Mouse (Mus musculus) ES-E14 (cell line): ENCODE data around the gene Senp1.

Experiments
- CHD2 ChIP-seq: IDR thresholded peaks from 2 replicates; pipeline ENCODE4 v1.6.1; 2014; ENCODE audit warnings: mild to moderate bottlenecking, low read depth, low read length, inconsistent platforms
- MAFK ChIP-seq: IDR thresholded peaks from 2 replicates; pipeline ENCODE4 v1.6.1; 2014; ENCODE audit warnings: mild to moderate bottlenecking, low read depth, low read length, inconsistent platforms; ENCODE audit not compliant: insufficient read depth
- ZC3H11A ChIP-seq: IDR thresholded peaks from 2 replicates; pipeline ENCODE4 v1.6.1; 2012; ENCODE audit warnings: low read depth, mild to moderate bottlenecking, inconsistent platforms, low read length, borderline replicate concordance
- ZNF384 ChIP-seq: IDR thresholded peaks from 2 replicates; pipeline ENCODE4 v1.6.1; 2012; ENCODE audit warnings: low read depth, low read length, inconsistent platforms

DNA sequence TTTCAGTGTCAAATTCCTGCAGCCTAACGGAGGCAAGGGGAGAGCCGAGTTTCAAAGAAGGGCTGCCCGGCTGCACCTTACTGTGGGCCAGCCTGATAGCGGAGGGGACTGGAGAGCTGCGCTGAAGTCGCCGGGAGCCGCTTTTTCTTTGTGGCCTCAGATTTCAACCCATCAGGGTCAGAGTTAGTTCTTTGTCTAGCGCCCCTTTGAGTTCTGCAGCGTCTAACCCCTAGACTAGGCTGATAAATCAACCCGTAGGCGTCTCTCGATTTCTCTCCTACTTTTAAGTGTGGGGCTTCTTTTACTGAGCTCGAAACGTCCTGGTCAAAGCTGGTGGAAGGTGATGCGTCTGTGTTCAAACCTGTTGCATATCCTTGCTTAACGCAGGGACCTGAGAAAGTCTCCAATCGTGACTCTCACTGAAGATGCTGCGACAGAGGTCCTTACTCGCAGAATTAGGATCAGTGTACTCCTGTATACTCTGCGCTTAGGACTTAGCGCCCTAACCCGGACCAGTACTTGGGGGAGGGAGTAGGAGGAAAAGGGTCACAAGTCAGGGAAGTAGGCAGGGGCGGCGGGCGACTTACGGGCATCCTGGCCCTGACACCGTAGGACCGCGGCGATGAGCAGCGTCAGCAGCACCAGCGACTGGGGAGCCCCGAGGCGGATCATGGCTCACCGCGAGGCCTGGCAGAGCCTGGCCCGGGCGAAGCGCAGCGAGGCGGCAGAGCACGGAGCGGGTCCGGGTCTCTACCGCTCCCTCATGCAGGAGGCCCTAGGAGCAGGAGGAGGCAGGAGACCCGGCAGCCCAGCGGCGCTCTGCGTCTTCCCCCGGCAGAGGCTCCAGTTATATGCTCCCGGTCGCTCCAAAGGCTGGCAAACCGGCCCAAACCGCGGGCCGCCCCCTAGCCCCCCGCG is 89.5 kb downstream of the Senp1 start, which contains the start of gene Col2a1:
- TF ChIP-seq ZC3H11A (no peak), MAFK (no peak), ZNF384 (no peak), CHD2 (no peak)
